Mouse (Mus musculus) kidney, adult 8-10 months (tissue): ENCODE data around the gene Slc25a39.
A peak's percentile ranks its signal among the peaks of the same experiment; 100 is the strongest.

Source experiments
- DNase-seq, 2 experiments: peaks; one replicate each; pipeline ENCODE4 v3.0.0; 2022

Slc25a39 gene

DNA sequence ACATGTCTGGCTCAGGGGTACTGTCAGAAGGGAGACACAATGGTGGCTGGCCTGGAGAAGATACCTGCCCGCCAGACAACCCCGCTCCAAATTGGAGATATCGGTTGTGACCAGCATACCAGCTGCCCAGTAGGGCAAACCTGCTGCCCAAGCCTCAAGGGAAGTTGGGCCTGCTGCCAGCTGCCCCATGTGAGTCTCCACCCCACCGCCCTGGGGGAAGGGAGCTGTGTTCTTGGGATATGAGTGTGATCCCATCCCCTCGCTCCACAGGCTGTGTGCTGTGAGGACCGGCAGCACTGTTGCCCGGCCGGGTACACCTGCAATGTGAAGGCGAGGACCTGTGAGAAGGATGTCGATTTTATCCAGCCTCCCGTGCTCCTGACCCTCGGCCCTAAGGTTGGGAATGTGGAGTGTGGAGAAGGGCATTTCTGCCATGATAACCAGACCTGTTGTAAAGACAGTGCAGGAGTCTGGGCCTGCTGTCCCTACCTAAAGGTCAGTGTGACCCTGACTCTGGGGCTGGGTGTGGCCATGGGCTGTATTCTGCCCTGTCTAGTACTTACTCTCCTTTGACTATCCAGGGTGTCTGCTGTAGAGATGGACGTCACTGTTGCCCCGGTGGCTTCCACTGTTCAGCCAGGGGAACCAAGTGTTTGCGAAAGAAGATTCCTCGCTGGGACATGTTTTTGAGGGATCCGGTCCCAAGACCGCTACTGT, 28.2 kb upstream of the Slc25a39 start:
- peak; percentile 53 to 58 for DNase-seq

- DNase-seq: no peak
These were observed 27.3 kb upstream of the Slc25a39 start for GRCm38 (mm10) chr11:102434816-102435705.

- peak; percentile 77 to 88 for DNase-seq
These were observed 26.7 kb upstream of the Slc25a39 start for GRCm38 (mm10) chr11:102434406-102434805.

DNA sequence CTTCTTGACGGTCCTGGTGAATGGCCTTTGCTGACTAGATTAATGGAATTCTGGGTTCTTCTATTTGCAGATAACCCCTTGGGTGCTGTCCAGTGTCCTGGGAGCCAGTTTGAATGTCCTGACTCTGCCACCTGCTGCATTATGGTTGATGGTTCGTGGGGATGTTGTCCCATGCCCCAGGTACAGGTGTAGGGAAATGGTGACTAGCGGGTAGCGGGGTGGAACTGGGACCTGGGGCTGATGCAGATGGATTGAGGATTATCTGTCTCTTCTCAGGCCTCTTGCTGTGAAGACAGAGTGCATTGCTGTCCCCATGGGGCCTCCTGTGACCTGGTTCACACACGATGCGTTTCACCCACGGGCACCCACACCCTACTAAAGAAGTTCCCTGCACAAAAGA, 26.1 kb upstream of the Slc25a39 start:
- no peak for DNase-seq

- peak; percentile 58 to 72 for DNase-seq
These were observed 25.1 kb upstream of the Slc25a39 start for GRCm38 (mm10) chr11:102432896-102433295.

DNA sequence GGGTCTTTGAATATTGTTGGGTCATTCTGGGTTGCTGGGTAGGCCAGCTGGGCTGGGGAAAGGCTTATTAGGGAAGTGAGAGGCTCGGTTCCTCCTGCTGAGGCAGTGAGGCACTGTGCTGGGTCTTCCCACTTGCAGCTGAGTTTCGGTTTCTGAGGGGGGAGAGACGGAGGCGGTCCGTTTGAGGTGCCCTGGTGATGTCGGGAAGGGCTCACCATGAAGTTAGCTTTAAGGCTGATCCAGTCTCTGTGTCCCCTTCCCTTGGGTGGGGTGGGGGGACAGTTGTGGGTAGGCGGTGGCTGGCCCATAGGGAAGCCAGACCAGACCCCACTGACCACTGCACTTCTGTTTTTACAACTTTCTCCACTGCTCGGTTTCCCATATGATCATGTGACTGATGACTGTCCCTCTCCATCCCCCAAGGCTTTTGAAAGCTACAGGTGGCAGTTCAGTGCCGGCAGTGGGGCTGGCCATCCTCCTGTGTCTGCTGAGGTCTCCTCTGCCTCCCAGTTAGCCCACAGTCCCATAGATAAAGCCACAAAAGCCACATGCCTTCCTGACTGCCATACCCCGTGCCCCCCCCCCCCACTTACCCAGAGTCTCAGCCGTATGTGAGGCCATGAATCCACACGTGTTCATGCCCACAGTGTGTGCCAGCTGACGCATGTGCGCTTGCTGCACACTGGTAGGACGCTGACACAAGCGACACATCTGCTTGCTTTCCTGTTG, 24.5 kb upstream of the Slc25a39 start:
- no peak for DNase-seq

DNA sequence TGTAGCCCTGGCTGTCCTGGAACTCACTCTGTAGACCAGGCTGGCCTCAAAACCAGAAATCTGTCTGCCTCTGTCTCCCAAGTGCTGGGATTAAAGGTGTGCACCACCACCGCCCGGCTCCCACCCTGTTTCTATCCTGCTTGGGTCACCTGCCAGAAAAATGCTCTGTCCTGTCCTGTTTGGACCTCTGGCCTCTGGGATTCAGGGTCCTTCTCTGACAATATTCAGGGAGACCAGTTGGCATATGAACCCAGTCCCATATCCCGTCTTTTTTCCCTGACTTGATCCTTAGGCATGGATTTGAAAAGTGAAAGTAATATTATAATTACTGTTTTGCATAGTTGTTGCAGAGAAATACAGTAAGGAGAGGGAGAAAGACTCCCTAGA, 24.0 kb upstream of the Slc25a39 start:
- DNase-seq: no peak

- peak; percentile 78 to 89 for DNase-seq
These were observed 23.4 kb upstream of the Slc25a39 start for GRCm38 (mm10) chr11:102431018-102431645.

DNA sequence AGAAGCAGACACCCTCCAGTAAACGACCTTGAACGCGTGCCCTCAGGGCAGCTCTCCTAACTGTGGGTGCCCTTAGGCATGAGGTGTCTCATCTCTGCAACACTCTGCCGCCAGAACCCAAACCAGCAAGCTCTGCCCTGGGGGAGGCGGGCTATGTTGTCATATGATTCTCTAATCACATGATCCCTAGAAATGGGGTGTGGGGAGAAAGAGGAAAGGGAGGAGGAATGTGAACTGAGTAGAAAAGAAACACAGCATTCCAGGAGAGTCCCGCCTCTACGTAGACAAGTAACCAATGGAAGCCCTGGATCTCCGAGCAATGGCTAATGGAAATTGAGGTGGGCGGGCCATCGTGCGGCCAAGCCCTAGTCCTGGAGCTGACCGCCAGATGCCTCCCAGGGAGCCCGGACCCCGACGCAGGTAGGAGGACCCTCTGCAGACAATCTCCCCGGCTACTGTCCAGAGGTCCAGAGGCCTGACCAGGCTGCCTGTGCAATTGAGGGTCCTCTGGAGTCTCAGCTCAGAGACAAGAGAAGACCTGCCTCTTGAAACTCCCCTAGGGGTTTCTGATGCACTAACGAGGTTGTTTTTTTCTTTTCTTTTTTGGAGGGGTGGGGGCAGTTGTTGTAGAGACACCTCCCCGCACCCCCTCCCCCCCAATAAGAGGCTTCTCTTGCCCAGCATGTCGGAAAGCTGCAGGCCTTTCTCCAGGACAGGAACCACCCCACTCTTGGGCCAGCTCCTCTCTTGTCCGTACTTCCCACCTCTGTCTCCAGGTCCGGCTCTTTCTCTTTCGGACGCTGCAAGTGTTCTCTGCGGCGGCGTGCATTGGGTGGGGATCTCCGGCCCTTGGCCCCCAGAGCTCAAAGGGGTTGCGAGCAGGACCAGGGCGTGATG, 22.6 kb upstream of the Slc25a39 start, which contains the start of gene Grn:
Gene Grn, plus strand, starts transcription at position 195 of the 897 bp plus-strand sequence.
- DNase-seq: peak; percentile 95 to 98

GRCm38 (mm10) chr11:102429551-102429950, 21.8 kb upstream of the Slc25a39 start:
- DNase-seq: no peak

- no peak for DNase-seq
These were observed 21.3 kb upstream of the Slc25a39 start for GRCm38 (mm10) chr11:102428981-102429540.

- no peak for DNase-seq
These were observed 18.0 kb upstream of the Slc25a39 start for GRCm38 (mm10) chr11:102425555-102426316.

DNA sequence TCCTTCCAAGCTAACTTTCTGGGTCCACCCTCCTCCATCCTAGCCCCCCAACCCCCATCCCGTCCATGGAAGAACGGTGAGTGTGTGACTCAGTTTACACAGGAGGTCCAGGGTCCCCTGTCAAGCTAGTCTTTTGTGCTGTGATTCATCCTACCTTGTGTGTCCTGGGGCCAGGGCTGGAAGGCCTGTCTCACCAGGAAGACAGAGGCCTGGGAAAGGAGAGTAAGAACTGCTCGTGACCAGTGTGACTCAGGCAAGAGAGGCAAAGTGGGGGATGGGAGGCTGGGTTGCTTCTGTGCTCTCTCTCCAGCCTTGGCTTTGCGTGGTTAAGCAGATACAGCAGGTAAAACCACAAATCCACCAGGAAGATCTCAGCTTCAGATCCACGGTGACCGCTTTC, 16.9 kb upstream of the Slc25a39 start:
- no peak for DNase-seq

- no peak for DNase-seq
These were observed 13.8 kb upstream of the Slc25a39 start for GRCm38 (mm10) chr11:102421559-102421958.

DNA sequence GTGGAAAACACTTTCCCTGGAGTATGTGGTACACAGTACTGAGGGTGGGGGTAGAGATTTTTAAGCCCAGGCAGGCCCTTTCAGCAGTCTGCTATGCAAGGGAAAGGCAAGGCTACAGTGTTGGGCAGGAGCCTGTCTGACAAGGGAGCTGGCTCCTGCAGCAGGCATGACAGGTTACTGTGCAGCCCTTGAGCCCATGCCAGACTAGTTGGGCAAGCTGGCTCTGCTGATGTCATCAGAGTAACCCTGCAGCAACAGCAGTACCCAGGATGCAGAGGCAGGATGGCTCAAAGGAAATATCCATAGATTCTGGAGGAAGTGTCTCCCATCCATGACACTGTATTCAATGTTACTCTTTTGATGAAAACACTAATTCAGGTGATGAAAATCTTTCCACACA, 11.1 kb upstream of the Slc25a39 start:
- DNase-seq: no peak

DNA sequence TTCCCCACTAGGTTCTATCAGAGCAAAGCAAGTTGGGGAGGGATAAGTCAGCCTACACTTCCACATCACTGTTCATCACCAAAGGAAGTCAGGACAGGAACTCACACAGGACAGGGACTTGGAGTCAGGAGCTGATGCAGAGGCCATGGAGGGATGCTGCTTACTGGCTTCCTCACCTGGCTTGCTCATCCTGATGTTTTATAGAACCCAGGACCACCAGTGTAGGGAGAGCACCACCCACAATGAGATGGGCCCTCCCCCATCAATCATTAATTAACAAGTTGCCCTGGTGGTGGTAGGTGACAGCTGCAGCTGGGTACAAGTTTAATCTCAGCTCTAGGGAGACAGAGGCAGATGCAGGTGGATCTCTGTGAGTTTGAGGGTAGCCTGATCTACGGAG, 9.4 kb upstream of the Slc25a39 start:
- no peak for DNase-seq

DNA sequence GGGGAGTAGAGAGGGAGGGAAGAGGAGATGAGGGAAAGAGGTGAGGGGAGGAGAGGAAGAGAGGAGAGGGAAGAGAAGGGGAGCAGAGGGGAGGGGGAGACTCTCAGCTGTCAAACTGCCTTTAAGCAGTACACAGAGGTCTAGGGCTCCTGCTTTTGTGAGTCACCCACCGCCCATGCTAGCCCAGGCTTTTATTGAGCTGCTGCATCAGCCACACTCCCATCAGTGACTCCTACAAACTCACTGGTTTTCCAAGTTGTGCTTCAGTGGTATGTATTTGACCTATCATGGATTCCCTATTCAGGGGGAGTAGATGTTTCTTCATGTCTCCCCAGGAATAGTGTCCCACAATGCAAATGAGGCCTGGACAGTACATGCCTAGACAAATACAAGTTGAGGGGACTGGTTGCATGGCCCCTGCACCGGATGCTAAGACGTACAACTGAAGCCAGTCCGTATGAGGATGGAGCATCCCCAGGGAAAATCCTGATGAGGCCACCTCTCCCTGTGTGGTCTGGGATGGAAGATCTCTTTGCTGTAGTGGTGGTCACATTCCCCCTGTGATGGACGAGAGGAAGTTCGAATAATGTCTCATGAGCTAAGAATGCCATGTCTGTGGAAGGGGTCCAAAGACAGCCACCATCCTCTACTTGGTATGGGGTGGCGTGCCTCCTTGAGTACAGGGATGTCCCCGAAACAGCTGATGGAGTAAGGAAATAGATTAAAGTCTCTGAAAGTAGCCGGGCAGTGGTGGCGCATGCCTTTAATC, 7.5 kb upstream of the Slc25a39 start:
- no peak for DNase-seq

DNA sequence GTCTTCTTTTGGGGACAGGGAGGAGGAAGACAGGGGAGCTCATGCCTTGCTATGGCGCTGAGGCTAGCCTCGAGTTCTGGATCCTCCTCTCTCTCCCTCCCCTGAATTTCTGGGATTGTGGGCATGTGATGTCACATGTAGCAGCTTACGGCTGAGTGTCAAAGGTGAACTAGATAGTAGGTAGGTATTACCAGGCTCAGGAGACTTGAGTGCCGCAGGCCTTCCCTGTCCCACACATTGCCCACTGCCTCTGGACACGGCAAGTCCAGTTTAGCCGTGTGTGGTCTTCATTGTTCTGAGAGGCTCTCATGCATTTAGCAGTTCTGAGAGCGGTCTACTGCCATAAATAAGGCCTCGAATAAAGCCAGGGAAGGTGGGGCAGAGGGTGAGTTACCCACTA, 5.3 kb upstream of the Slc25a39 start:
- DNase-seq: no peak

- peak; percentile 90 to 97 for DNase-seq
These were observed 4.0 kb upstream of the Slc25a39 start for GRCm38 (mm10) chr11:102411704-102412103.

DNA sequence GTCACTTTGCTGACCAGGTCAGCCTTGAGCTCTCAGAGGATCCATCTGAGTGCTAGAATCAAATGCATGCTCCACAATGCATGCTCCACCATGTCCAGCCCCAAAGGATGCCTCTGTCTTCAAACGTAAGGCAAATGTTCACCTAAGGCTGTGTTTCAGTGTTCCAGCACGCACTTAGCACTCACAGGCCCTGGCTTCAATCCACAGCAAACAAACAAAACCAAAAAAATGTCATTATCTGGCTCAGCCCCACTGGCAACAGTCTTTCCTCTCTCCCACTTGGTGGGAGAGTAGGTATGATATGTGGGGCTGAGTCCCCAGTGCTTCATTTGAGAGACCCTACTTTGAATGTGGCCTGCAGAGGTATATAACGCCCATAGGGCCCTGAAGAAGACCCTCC, 3.3 kb upstream of the Slc25a39 start:
- no peak for DNase-seq
